ENCODE assay signal across 19 mouse cellular contexts in the genomic region with DNA sequence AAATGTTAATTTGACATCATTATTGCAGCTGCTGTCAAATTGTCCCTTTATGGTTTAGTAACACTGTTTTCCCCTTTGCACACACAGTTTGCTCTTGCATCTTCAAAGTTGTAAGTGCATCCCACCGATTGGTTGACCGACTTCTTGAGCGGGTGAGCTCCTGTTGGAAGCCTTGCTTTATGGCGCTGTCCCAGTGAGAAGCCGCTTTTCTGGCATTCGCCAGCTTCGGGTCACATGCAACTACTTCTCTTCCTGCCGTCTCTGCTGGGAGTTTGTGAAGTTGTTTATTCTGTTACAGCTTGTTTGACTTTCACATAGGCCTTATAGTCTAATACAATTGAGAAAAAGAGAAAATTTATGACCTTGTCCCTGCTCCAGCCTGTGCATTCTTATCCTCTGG.
"Had no signal": no experiment of that assay in that cellular context is flagged by ENCODE, and none has a peak within 500 bp of the region (broad histone marks: within the 10 kb centered on the region; RNA-seq: fewer than 3 reads in every experiment).

No protein-coding gene starts in this region.

- H3K4me2 ChIP-seq: liver, embryonic 12.5 days; lung, embryonic 15.5 days; midbrain, embryonic 12.5 days; neural tube, embryonic 12.5 days; stomach, embryonic 15.5 days had no signal

- DNase-seq: lung, adult 2 months; lung, postnatal 36 days; midbrain, embryonic 14.5 days; retina, postnatal 1 day; right cerebral cortex, adult 18-20 months; thymus, adult 2 months; thymus, postnatal 25 days; thymus, postnatal 4 days had no signal

- H3K9ac ChIP-seq: liver, embryonic 12.5 days; liver, embryonic 14.5 days; lung, embryonic 15.5 days; midbrain, embryonic 12.5 days; neural tube, embryonic 12.5 days; stomach, embryonic 15.5 days had no signal

- ATAC-seq: liver, embryonic 12.5 days; lung, postnatal 0 days; midbrain, embryonic 16.5 days had no signal

- H3K4me1 ChIP-seq: liver, embryonic 12.5 days had no signal

- H3K36me3 ChIP-seq: liver, embryonic 12.5 days; lung, embryonic 15.5 days; midbrain, embryonic 10.5 days; midbrain, embryonic 12.5 days; neural tube, embryonic 12.5 days; stomach, embryonic 15.5 days had no signal

- H3K4me3 ChIP-seq: liver, embryonic 12.5 days; lung, embryonic 15.5 days; midbrain, embryonic 10.5 days; midbrain, embryonic 12.5 days; myocyte; neural tube, embryonic 12.5 days; stomach, embryonic 15.5 days had no signal

- H3K27ac ChIP-seq: liver, embryonic 12.5 days; liver, embryonic 14.5 days; lung, embryonic 15.5 days; midbrain, embryonic 12.5 days; neural tube, embryonic 12.5 days; stomach, embryonic 15.5 days; stomach, postnatal 0 days had no signal

- H3K27me3 ChIP-seq: liver, embryonic 12.5 days; lung, embryonic 15.5 days; midbrain, embryonic 12.5 days; stomach, embryonic 15.5 days had no signal

- H3K9me3 ChIP-seq: liver, embryonic 12.5 days; lung, embryonic 15.5 days; midbrain, embryonic 10.5 days; midbrain, embryonic 12.5 days; neural tube, embryonic 12.5 days; stomach, embryonic 15.5 days had no signal
